Mouse (Mus musculus): ENCODE measurements around the gene Bmper. TPM values are rescaled to one million over a fixed set of nuclear protein-coding genes. Genes with fewer than 3 reads are reported as not detected.

Gene Bmper
- total and polyA plus RNA-seq, 2 experiments = 0.23 to 1.2 TPM

DNA sequence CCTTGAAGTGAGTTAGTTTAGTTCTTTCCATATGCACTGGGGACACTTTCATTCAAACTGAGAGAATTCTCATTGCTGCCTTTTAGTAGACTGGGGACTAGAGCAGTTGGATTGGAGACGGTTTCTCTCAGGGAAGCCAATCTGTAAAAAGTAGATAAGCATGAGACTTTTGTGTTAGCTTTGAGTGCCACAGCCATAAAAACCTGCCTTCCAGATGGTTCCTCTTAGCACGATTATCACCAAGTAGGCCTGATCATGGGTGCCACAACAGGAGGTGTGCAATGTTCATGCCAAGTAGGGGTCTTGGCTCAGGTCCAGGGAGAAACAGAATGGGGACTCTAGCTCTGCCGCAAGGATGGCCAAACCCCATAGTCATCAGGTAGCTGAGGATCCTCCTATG, 210.4 kb downstream of the Bmper start:
- DNase-seq (ENCODE audit: extremely low read depth, low read depth, low spot score) = no peak
- Histone ChIP-seq H3K27ac (replicated peaks; ENCODE audit: insufficient read depth, low read depth, low read length) (no peak overlapping the region), H3K9ac (ENCODE audit: low read depth, low read length) (no peak overlapping the region), H3K27me3 (ENCODE audit: control insufficient read depth, insufficient read depth, low read length) (no peaks in the 10 kb centered on the region), H3K36me3 (ENCODE audit: control insufficient read depth, insufficient read depth, low read length) (no peaks in the 10 kb centered on the region), H3K4me3 (ENCODE audit: insufficient read depth, low read depth, low read length) (no peak overlapping the region), H3K4me1 (ENCODE audit: control insufficient read depth, insufficient read depth, low read length) (peaks cover 4% of the 10 kb centered on the region), H3K79me2 (ENCODE audit: control insufficient read depth, insufficient read depth, low read length) (no peaks in the 10 kb centered on the region)
- 98% methylated on average over 3 of the region's 3 CpGs for WGBS
- TF ChIP-seq POLR2A (IDR thresholded peaks at IDR 0.05; ENCODE audit: extremely low read depth, insufficient read depth, low read length) (no peak), CTCF (IDR thresholded peaks at IDR 0.05; ENCODE audit: low read depth, low read length) (no peak)

DNA sequence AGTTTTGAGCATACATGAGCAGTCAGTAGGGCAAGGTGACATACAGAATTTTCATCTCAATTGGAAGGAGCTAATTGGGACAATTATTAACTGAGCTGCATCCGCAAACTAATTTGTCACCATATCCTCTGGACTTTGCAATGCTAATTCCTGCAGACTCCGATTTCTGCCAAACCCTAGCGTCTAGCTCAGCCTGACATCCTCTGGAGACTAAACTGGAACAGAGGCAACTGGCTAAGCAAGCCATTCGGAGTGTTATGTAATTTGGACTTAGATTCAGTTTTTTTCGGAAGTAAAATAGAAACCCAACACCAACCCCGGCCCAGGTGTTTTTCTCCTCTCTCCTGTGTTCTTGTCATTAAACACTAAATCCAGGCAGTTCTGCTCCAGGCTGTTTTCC, 213.9 kb downstream of the Bmper start:
- Histone ChIP-seq H3K79me2 (ENCODE audit: control insufficient read depth, insufficient read depth, low read length) (no peaks in the 10 kb centered on the region), H3K27me3 (ENCODE audit: control insufficient read depth, insufficient read depth, low read length) (no peaks in the 10 kb centered on the region), H3K4me1 (ENCODE audit: control insufficient read depth, insufficient read depth, low read length) (peaks cover 4% of the 10 kb centered on the region), H3K36me3 (ENCODE audit: control insufficient read depth, insufficient read depth, low read length) (no peaks in the 10 kb centered on the region), H3K9ac (ENCODE audit: low read depth, low read length) (no peak overlapping the region), H3K27ac (replicated peaks; ENCODE audit: insufficient read depth, low read depth, low read length) (peak overlapping the region; percentile 49), H3K4me3 (ENCODE audit: insufficient read depth, low read depth, low read length) (no peak overlapping the region)
- DNase-seq (ENCODE audit: extremely low read depth, low read depth, low spot score) = peak; percentile 97
- WGBS = 18% methylated on average over 6 of the region's 6 CpGs
- TF ChIP-seq CTCF (IDR thresholded peaks at IDR 0.05; ENCODE audit: low read depth, low read length) = no peak
- TF ChIP-seq POLR2A (IDR thresholded peaks at IDR 0.05; ENCODE audit: extremely low read depth, insufficient read depth, low read length) = no peak

DNA sequence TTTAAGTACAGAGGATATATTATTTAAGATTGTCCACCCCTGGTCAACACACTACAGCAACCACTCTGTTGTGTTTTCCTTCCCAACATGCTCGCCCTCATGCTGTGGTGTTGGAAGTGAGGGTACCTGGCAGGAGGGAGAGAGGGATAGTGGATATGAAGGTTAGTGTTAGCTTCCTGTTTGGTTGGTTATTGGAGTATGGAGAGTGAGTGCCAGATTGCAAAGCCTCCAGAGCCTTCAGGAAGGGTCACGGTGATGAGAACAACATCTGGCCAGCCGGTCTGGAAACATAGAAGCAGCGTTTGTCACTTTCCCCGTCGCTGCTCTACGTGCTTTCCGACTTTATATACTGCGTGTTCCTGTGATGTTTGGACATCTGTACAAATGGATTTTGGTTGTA, 215.8 kb downstream of the Bmper start:
- no peak for TF ChIP-seq POLR2A (IDR thresholded peaks at IDR 0.05; ENCODE audit: extremely low read depth, insufficient read depth, low read length)
- no peak for TF ChIP-seq CTCF (IDR thresholded peaks at IDR 0.05; ENCODE audit: low read depth, low read length)
- Histone ChIP-seq H3K36me3 (ENCODE audit: control insufficient read depth, insufficient read depth, low read length) (no peaks in the 10 kb centered on the region), H3K27ac (replicated peaks; ENCODE audit: insufficient read depth, low read depth, low read length) (no peak overlapping the region), H3K79me2 (ENCODE audit: control insufficient read depth, insufficient read depth, low read length) (no peaks in the 10 kb centered on the region), H3K27me3 (ENCODE audit: control insufficient read depth, insufficient read depth, low read length) (no peaks in the 10 kb centered on the region), H3K4me3 (ENCODE audit: insufficient read depth, low read depth, low read length) (no peak overlapping the region), H3K4me1 (ENCODE audit: control insufficient read depth, insufficient read depth, low read length) (peaks cover 4% of the 10 kb centered on the region), H3K9ac (ENCODE audit: low read depth, low read length) (no peak overlapping the region)
- no peak for DNase-seq (ENCODE audit: extremely low read depth, low read depth, low spot score)
- 95% methylated on average over 9 of the region's 9 CpGs for WGBS

DNA sequence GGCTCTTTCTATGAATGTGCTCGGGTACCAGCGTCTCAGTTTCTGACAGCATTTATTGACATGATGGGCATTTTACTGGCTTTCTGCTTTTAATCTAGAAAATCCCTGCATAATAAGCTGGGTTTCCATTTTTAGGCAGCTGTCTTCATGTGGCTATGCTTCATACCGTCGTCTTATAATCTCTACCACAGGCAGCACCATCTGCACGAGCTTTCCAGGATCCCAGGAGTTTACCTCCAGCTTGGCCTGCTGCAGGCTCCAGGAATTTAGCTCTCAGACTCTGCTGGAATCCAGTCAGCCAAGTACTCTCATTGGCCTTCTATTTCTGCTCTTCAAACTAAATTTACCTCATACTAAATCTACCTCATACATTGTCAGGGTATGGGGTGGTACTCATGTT, 219.3 kb downstream of the Bmper start:
- Histone ChIP-seq H3K9ac (ENCODE audit: low read depth, low read length) (no peak overlapping the region), H3K27ac (replicated peaks; ENCODE audit: insufficient read depth, low read depth, low read length) (no peak overlapping the region), H3K79me2 (ENCODE audit: control insufficient read depth, insufficient read depth, low read length) (no peaks in the 10 kb centered on the region), H3K36me3 (ENCODE audit: control insufficient read depth, insufficient read depth, low read length) (no peaks in the 10 kb centered on the region), H3K4me3 (ENCODE audit: insufficient read depth, low read depth, low read length) (no peak overlapping the region), H3K27me3 (ENCODE audit: control insufficient read depth, insufficient read depth, low read length) (no peaks in the 10 kb centered on the region), H3K4me1 (ENCODE audit: control insufficient read depth, insufficient read depth, low read length) (peaks cover 7% of the 10 kb centered on the region; the same call in 1 of the 2 replicates)
- DNase-seq (ENCODE audit: extremely low read depth, low read depth, low spot score) = no peak
- 85% methylated on average over 5 of the region's 5 CpGs for whole genome bisulfite sequencing
- no peak for TF ChIP-seq POLR2A (IDR thresholded peaks at IDR 0.05; ENCODE audit: extremely low read depth, insufficient read depth, low read length)
- TF ChIP-seq CTCF (IDR thresholded peaks at IDR 0.05; ENCODE audit: low read depth, low read length) = no peak

DNA sequence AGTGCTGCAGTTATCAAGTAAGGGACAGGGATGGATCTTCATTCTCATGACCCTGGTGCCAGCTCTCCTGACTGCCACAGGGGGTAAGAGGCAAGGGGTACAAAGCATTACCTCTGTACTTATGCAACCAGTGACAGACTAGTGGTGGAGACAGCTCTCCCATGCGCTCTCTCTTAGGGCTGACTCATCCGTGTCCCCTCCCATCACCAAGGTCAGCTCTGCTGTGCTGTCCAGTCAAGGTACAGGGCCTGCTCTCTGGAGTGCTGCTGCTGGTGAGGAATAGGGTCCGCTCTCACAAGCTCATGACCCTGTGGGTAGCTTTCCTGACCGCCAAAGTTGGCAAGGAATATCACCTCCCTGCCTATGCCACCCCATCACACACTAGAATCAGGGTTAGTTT, 222.1 kb downstream of the Bmper start:
- H3K4me3 ChIP-seq (ENCODE audit: insufficient read depth, low read depth, low read length) = no peak overlapping the region
- H3K79me2 ChIP-seq (ENCODE audit: control insufficient read depth, insufficient read depth, low read length) = no peaks in the 10 kb centered on the region
- 93% methylated on average over 4 of the region's 4 CpGs for WGBS
- TF ChIP-seq POLR2A (IDR thresholded peaks at IDR 0.05; ENCODE audit: extremely low read depth, insufficient read depth, low read length) (no peak), CTCF (IDR thresholded peaks at IDR 0.05; ENCODE audit: low read depth, low read length) (no peak)
- H3K27ac ChIP-seq (replicated peaks; ENCODE audit: insufficient read depth, low read depth, low read length) = no peak overlapping the region
- DNase-seq (ENCODE audit: extremely low read depth, low read depth, low spot score) = no peak
- no peaks in the 10 kb centered on the region for H3K36me3 ChIP-seq (ENCODE audit: control insufficient read depth, insufficient read depth, low read length)
- no peak overlapping the region for H3K9ac ChIP-seq (ENCODE audit: low read depth, low read length)
- no peaks in the 10 kb centered on the region for H3K27me3 ChIP-seq (ENCODE audit: control insufficient read depth, insufficient read depth, low read length)
- H3K4me1 ChIP-seq (ENCODE audit: control insufficient read depth, insufficient read depth, low read length) = peaks cover 19% of the 10 kb centered on the region

DNA sequence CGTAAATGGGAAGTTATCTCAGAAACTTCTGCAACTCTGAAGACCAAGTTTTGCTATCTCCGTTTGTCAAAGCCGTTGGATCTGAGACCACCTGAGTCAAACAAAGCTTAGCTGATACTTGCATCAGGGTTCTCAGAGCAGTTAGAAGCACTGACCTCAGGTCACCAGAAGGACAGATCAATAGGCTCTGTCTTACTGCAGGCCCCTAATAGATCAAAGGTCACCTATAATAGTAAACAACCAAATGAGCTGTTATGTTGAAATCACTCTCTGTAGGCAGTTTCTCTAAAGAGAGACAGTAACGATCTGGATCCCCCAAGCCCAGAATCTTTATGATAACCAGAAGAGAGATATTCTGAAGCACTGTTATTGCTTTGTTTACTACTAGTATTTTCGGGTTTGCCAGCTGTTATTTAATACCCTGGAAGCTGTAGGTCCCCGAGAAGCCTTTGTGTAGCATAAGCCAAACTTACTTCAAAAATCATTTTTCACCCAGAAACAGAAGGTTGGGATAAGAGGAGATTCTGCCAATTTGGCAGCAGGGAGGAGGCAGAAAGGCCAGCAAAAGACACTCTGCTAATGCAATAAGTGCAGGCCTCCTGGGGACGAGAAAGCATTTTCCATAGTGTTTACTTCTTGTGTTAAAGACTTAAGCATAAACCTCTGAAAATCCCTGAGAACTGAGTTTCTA, 224.5 kb downstream of the Bmper start:
- H3K27ac ChIP-seq (replicated peaks; ENCODE audit: insufficient read depth, low read depth, low read length) = peak overlapping the region; percentile 72

More for the DNA sequence above, 224.5 kb downstream of the Bmper start:
- Histone ChIP-seq H3K27me3 (ENCODE audit: control insufficient read depth, insufficient read depth, low read length) (no peaks in the 10 kb centered on the region), H3K36me3 (ENCODE audit: control insufficient read depth, insufficient read depth, low read length) (no peaks in the 10 kb centered on the region), H3K4me1 (ENCODE audit: control insufficient read depth, insufficient read depth, low read length) (peaks cover 19% of the 10 kb centered on the region), H3K4me3 (ENCODE audit: insufficient read depth, low read depth, low read length) (no peak overlapping the region), H3K9ac (ENCODE audit: low read depth, low read length) (no peak overlapping the region), H3K79me2 (ENCODE audit: control insufficient read depth, insufficient read depth, low read length) (no peaks in the 10 kb centered on the region)
- DNase-seq (ENCODE audit: extremely low read depth, low read depth, low spot score) = peak; percentile 92
- no peak for TF ChIP-seq POLR2A (IDR thresholded peaks at IDR 0.05; ENCODE audit: extremely low read depth, insufficient read depth, low read length)
- TF ChIP-seq CTCF (IDR thresholded peaks at IDR 0.05; ENCODE audit: low read depth, low read length) = no peak
- WGBS = 20% methylated on average over 7 of the region's 7 CpGs

Measured in liver, adult 2 months (tissue).